Mouse (Mus musculus) frontal cortex, adult (tissue): ENCODE measurements around the gene Emilin2.

Source experiments
- ATAC-seq: cut with Nextera tagmentation; 2 replicates; pipeline ENCODE4 v1.9.2; 2017; ENCODE audit warnings: mild to moderate bottlenecking, moderate library complexity, mixed read lengths; ENCODE audit not compliant: low TSS enrichment

Emilin2 gene

DNA sequence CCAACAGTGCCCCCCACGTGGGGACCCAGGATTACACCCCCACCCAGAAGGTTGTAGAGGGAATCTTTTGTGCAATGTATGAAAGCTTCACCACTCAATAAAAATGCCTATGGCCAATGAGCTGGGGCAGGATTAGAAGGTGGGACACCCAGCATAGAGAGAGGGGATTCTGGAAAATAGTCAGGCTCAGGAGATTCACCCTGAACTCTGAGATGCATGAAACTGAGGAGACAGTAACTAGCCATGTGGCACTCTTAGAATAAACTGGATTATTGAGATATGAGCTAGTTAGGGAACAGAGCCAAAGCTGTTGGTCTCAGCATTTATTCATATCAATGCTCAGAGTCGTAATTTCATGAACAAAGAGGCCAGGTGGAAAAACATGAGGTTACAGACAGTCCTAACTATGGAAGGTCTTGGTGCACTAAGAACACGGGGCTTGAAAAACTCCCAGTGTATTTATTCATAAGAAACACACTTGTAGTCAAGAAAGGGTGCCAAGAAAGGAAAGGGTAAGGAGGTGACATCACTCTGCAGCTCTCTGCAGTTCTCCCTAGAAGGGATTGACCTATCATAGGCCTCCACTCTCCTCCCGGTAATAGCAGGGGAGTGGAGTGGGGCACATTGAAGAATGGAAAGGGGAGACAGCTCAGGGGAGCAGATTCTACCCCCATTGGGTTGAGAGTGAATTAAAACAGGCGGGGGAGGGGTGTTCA, 46.3 kb downstream of the Emilin2 start:
- no peak for ATAC-seq

DNA sequence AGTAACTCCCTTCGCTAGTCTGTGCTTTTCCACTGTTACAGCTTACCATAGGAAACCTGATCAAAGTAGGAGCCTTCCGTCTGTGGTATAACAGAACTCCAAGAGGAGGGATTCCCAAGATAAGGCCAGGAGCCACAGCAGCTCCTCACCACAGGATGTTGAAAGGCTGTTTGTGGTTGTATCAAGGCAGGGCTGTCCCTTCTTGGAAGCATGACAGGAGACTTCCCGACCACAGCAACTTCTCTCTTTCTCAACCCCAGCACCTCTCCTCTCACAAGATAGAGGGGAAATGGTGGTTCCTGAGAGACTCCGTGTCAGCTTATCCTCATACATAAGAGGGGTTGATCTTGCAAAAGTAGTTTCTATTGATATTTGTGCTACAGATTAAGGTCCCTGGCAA, 47.0 kb downstream of the Emilin2 start:
- ATAC-seq = no peak

DNA sequence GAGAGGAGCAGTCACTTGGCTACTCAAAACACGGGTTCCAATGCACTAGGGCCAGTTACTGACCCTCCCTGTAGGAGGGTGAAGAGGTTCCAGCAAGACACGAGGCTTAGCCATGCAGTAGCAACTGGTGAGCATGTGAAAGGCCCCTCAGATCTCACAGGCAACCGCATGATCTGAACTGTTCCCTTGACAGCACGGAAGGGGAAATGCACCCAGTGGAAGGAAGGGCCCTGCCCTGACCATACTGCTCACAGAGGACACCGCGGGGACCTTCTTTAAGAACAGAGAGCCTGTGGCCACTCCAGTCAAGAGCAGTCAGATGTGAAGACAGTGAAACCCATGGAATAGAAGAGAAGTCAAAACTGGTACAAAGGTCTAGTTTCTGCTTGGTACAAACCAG, 48.6 kb downstream of the Emilin2 start:
- ATAC-seq = no peak

DNA sequence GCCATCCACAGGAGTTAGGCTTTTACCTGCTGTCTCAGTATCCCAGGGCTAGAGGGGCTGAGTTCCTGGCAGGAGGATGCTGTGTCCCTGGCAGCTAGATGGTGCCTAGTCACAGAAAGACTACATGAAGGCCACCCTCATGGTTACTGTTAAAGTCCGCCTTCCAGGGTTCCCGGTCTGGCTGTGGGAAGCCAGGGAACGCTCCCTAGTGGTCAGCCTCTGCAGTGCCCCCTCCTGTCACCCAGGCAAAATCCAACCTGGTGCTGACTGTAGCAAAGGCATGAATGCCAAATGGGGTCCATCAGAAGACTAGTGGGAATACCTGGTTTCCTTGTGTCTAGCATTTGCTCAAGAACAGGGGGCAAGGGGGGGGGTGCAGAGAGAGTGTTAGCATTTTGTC, 51.1 kb downstream of the Emilin2 start:
- no peak for ATAC-seq

DNA sequence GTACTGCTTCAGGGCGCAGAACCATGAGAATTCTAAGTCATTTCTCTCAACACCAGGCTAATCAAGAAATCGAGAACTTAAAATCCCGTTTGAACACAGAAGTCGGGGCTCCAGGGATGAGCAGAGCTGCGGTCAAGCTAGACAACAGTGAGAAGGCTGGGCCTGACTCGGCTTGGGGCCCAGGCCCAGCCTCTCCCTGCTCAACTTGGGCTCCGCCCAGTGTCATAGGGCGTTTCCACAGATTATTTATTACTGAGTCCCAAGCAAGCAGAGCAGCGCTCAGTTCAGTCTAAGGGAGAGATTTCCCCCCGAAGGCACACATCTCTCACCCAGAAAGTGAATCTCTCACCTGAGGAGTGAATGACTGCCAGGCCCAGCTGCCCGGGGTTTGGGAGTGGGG, 52.1 kb downstream of the Emilin2 start:
- ATAC-seq = no peak

DNA sequence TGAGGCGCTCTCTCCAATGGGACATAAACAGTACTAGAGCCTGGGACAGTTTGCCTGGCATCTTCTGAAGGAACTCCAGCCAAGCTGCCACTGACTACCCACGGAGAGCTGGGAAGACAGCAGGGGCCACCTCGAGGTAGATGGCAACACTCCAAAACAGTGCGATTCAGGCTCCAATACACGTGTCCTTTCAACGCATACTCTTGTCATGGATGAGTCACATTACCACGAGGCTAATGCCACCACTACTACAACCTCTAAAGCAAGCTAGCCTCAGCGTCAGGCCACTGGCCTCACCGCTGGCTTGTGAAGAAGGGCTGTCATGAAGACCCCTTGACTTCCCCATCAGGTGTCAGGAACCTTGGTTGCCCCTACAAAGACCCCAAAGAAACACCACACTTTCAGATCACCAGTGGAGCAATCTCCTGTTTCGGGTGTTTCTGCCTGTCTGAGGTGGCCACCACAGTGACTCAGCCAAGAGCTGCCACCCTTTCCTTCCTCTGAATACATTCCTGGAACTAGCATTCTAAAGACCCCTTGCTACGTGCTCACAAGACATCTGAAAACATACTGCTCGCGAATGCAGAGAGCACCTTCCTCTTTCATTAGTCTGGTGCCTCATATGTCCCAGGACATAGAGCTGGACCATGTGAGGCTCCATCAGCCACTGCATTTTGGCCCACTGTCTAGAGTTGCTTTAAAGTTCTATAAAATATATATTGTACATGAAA, 54.8 kb downstream of the Emilin2 start:
- no peak for ATAC-seq

DNA sequence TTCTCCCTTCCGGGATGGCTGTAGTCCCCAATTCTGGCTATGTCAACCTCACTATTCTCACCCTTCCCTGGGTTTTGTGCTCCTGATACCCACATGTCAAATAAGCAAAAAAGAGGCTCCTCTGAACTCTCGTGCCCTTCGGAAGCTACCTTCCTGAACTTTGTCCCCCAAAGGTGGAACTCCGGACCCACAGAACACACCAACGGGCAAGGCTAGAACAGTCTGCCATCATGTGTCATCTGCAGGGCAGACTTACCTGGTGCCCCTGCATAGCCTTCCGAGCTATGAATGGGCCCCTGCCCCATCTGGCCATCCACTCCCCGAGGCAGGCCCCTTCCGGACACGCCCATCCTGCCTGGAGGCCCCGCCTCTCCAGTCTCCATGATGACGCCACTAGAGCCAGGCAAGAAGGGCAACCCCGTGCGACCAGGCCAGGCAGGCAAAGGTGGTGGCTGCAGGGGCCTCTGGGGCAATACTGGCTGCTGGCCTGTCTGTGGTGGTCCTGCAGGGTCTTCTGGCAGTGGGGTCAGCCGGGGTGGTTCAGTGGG, 55.6 kb downstream of the Emilin2 start:
- ATAC-seq = no peak

DNA sequence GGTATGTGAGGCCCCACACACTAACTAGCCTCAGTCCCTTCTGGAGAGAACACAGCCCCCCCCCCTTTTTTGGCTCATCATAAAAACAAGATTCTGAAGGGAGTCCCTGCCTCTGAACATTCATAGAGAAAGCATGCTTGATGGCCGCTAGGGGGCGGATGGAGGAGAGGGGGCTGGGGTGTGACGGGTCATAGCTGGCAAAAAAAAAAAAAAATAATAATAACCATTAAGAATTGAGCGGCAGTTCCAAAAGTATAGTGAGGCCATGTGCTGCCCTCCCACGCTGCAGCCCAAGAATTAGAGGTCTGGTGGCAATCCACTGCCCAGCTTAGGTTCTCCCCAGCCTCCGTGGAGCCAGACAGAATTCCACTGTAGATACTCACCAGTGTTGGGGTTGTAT, 57.0 kb downstream of the Emilin2 start:
- ATAC-seq = no peak

DNA sequence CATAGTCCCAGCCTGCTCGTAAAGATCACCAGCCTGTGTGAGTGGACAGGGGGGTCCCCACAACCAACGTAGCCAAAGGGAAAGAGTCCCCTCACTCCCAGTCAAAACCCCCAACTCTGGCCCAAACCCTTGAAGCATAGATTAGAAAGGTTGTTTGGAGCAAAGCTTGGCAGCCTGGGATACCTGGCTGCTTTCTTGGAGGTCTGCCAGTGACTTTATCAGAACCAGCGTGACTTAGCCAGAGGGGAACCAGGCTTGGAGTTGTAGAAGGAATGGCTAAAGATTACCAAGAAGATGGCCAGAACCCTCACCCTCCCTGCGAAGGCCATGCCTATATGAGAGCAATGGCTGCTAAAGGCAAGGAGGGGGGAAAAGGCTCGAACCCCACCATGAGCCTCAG, 57.7 kb downstream of the Emilin2 start:
- no peak for ATAC-seq

DNA sequence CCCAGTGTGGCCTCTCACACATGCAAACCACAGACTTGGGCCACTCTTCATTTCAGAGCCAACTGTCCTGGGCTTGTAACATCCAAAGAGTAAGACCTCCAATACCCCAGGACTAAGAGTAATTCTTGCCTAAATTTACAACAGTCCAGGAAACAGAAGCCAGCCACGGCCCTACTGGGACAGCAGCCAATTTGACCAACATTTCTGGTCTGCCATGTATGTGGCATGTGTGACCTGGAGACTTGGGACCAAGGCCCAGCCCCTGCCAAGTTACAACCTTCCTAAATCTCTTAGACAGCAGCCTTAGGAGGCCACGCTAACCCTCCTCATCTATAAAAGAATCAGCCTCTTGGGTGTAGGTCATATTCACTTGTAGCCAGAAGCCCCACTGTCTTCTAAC, 58.4 kb downstream of the Emilin2 start:
- ATAC-seq = no peak

DNA sequence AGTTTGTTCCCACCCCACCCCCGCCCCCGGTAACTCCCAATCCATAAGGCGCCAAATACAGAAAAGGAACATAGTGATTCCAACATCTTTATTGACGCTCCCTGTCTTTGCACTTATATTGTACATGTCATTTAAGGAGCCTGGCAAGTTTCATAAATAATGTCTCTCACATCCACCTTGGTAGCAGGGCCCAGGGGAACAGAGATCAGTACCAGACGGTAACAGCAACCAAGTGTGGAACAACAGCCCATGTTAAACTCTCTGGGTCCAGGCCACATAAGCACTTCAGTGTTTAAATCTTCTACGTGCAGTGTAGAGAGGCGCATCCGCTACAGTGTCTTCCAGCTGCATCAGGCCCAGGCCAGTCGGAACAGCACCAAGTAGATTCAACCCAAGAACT, 59.7 kb downstream of the Emilin2 start:
- peak; percentile 14; the same call in 1 of the 2 replicates for ATAC-seq

DNA sequence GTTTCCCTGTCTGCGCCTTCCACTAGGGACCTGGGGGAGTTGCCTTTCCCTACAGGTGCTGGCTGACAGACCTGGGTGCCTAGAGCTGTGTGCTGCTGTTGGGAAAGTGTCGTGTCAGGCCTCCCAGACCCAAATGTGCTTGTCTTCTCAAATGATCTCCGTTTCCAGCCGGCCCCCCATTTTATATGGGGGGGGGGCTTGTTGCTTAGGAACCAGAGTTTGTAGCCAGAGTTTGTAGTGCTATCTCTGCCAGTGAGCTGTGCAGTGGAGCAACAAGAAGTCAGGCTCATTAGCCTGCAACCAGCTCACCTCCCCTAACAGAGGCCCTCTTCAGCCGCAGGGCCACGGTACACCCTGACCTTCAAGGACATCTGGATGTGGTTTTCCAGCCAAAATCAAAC, 60.2 kb downstream of the Emilin2 start:
- no peak for ATAC-seq

DNA sequence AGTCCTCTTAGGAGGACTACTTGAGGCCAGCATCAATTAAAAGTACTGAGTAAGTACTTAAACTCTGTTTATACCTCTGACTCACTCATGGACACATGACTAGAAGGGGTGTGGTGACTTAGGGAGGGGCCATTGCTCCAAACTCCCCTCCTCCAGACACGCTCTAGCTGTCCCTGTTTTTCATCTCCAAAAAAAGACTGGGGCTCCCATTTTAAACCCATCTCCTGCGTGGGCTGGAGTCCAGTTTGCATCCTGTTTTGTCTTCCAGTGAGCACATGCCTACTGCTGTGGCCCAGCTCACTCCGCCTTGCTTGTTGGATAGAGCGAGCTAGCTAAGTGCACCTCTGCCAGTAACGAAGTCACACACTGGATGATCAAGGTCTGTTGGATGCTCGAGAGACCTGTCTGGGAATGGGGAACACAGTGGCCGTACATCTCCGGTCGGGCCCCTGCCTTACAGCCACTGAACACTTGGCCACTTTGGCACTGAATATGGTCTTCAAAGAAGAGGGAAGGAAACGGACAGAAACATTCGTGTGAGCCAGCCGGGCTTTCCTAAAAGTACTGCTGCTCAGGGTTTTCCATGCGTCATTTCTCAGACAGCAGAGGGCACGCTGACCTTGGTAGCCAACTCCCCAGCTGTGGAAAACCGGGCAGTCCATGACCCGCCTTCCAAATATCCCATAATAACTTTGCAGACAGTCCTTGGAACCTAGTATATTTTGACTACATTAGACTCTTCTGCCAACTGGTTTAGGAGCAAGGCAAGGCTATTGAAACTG, 60.8 kb downstream of the Emilin2 start:
- ATAC-seq = peak; percentile 56

DNA sequence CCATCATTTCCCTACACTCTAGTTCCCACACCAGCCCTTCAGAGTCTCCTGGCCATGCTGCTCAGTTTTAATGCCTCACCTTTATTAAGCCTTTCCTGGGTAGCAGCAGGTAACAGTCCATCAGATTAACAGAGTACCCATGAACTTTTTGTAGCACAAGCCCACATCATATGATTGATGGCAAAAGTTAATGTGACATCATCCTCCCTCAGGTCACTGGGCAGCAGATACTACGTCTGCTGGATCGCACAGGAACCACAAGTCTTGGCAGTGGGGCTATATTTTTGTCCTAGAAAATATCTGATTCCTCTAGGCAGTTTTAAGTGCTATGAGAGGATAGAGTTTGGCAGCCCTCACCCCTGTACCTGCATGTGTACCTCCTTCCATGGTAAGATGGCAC, 61.7 kb downstream of the Emilin2 start:
- no peak for ATAC-seq

DNA sequence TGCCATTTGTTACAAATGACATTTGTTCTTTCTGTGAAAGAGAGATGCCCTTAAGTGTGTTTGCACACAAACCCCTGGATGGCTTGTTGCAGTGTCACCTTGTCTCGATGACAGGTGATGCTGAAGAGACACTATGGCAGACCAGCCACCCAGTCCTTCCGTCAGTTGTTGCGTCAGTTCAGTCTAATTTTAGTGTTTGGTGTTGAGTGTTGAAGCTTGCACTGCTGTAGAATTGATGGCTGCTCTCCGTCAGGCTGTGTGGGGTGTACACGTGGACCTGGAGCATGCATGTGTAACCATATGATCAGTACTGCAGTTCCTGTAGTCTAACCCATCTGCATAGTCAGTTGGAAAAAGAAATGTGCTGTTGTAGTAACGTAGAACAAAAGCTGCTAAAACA, 62.8 kb downstream of the Emilin2 start:
- ATAC-seq = peak; percentile 56; the same call in 1 of the 2 replicates

DNA sequence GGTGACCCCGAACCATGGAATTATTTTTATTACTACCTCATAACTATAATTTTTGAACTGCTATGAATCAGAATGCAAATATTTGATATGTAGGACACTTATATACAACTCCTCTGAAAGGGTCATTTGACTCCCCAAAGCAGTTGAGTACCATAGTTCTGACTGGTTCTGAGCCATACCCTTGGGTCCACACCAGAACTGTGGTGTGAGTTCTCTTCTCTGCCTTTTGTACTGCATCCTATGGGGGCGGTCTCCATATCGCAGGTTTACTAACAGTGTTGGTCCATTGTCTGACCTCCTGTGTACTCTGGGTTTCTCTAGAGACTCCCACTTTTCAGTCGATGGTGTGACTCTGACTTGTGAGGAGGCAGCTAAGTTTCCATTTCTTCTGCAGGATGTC, 65.8 kb downstream of the Emilin2 start:
- ATAC-seq = no peak

DNA sequence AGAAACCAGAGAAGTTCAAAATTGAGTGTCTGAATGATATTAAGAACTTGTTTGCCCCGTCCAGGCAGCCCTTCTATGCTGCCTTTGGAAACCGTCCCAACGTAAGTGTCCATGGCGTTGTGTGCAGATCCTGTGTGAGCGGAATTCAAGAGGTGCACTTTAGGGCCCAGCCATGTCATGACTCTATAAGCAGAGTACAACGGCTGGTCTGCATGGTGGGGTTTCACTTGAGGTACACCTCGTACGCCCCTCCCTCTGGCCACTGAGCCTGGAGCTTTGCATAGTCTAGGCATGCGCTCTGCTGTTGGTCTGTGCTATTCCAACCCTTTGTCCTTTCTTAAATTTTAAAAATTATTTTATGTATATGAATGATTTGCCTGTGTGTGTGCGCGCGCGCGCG, 66.6 kb downstream of the Emilin2 start:
- no peak for ATAC-seq

DNA sequence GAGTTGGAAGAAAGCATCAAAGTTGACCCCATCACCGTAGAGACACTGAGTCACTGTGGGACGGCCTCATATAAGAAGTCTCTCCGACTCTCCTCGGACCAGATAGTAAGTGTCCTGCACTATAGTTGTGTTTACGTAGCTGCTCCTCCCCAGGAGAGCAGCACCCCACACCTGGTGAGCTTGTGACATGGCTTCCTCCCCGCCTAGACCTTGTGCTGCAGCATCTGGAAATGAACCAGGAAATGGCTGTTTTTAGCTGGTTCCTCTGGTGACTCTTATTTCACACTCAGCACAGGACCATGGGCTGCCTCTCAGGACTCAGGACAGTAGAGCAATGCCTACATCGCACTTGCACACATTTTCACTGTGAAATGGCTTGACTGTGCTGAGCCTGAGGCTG, 69.1 kb downstream of the Emilin2 start:
- no peak for ATAC-seq

DNA sequence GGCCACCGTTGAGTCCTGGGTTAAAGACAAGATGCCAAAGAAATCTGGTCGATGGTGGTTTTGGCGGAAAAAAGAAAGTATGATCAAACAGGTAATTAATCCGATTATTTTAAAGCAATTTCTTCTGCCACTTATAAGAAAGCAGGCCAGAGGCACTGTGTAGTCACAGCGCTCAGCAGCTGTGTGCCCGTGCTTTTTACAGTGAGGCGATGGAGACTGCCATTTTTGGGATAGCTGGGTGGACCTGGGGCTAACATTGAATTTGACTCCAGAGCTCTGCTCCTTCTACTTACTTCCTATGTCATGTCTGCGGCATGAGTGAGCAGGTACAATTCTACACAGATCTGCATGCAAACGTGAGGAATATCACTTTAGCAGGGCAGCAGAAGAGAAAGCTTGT, 71.0 kb downstream of the Emilin2 start:
- no peak for ATAC-seq

DNA sequence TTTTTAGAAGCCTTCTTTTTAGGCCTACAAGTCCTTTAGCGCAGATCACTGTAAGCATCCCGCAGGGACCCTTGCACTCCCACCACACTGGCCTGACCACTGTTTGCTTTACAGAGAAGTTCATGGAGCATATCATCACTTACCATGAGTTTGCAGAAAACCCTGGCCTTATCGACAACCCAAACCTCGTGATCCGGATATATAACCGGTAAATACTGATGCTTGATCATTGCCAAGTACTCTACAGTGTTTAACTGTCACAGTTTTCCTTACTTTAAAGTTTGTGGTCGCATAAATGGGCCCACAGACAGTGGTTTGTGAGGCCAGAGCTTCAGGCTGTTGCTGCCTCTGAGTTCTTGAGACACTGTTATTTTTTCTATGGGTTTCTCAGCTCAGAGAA, 73.3 kb downstream of the Emilin2 start:
- ATAC-seq = no peak

DNA sequence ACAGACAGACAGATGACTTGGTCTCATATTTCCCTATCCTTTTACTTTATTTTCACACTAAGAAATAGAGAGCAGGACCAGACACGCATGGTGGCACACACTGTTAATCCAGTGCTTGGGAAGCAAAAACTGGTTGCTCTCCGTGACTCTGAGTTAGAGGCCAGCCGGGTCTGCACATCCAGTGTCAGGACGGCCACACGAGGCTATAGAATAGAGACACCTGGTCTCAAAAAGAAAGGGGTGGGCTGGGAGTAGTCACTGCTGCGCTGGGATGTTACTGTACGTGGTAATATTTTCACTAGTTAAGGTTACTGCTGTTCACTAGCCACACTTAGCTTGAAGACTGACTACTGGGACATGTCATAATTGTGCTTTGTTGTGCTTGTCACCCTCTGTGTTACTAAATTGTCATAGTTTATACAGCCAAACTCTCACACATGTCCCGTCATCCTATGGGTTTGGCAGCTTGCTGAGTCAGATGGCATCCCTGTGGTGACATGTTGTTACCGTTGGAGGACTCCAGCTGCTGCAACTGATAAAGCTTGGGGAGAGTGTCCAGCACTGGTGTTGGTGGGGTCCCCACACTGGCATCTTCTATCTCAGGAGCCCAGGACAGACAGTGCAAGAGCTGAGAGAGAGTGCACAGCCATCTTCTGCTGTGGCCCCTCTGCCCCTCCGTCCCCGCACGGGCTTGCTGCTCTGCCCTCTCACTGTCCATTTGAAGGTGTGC, 76.4 kb downstream of the Emilin2 start:
- no peak for ATAC-seq

DNA sequence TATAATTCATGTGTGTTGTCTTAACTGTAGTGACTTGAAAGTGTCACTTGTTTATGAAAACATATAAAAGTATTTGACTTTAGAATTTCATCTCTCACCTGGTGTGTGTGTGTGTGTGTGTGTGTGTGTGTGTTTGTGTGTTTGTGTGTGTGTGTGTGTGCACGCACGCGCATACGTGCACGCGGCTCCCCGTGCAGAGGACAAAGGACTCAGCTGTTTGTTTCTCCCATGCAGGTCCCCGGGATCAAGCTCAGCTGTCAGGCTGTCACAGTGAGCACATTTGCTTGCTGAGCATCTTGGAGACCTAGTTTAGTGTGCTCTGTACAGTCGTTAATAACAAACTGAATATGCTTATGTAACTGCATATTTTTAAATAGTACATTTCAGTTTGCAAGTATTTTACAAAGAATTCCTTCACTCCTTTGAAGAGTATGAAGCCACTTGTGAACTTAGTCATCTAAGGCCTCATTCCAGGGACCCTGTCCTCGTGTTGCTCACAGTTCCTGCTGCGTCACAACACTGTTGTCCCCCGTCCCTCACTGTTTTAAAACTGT, 77.7 kb downstream of the Emilin2 start:
- ATAC-seq = no peak
